Mouse (Mus musculus): ENCODE results near the gene Mecom. TPM values are rescaled to one million over a fixed set of nuclear protein-coding genes. Genes with fewer than 3 reads are reported as not detected.

Mecom gene
- polyA plus RNA-seq, 1 experiment from 2014 or later, result 46.4 TPM

GRCm38 (mm10) chr3:30506329-30507027, 41.3 kb downstream of the Mecom start:
- Histone ChIP-seq H3K9me3 (no peaks in the 10 kb centered on the region), H3K36me3 (no peaks in the 10 kb centered on the region), H3K4me1 (0 out of 2 replicates have a peak, but pooled peaks cover 2% of the 10 kb centered on the region), H3K4me3 (replicated peaks) (peak overlapping the region; percentile 63), H3K9ac (0 out of 2 replicates have a peak overlapping the region, but pooled peaks have one; percentile 2), H3K4me2 (peak overlapping the region; percentile 65), H3K27ac (peak overlapping the region; percentile 96), H3K27me3 (replicated peaks) (peaks cover 12% of the 10 kb centered on the region; the same call in 1 of the 2 replicates)
- WGBS, result 11% methylated on average over 17 of the region's 17 CpGs
- no peak for ATAC-seq (ENCODE audit: insufficient read depth, low FRiP score, low read depth)

GRCm38 (mm10) chr3:30505741-30506251, 42.0 kb downstream of the Mecom start:
- H3K9me3 ChIP-seq, result no peaks in the 10 kb centered on the region
- H3K9ac ChIP-seq, result no peak overlapping the region
- 38% methylated on average over 16 of the region's 16 CpGs for WGBS
- H3K4me3 ChIP-seq (replicated peaks), result no peak overlapping the region; the same call in 1 of the 2 replicates
- no peaks in the 10 kb centered on the region for H3K36me3 ChIP-seq
- 0 out of 2 replicates have a peak, but pooled peaks cover 2% of the 10 kb centered on the region for H3K4me1 ChIP-seq
- H3K27ac ChIP-seq, result peak overlapping the region; percentile 82
- peak overlapping the region; percentile 65 for H3K4me2 ChIP-seq
- H3K27me3 ChIP-seq (replicated peaks), result peaks cover 8% of the 10 kb centered on the region; the same call in 1 of the 2 replicates
- ATAC-seq (ENCODE audit: insufficient read depth, low FRiP score, low read depth), result no peak

GRCm38 (mm10) chr3:30504561-30504960, 43.2 kb downstream of the Mecom start:
- Histone ChIP-seq H3K4me1 (0 out of 2 replicates have a peak, but pooled peaks cover 2% of the 10 kb centered on the region), H3K4me3 (replicated peaks) (no peak overlapping the region), H3K36me3 (no peaks in the 10 kb centered on the region), H3K9ac (no peak overlapping the region), H3K9me3 (no peaks in the 10 kb centered on the region), H3K27ac (peak overlapping the region; percentile 82), H3K27me3 (replicated peaks) (no peaks in the 10 kb centered on the region), H3K4me2 (peak overlapping the region; percentile 34)
- WGBS, result 29% methylated on average over 7 of the region's 7 CpGs
- no peak for ATAC-seq (ENCODE audit: insufficient read depth, low FRiP score, low read depth)

- no peaks in the 10 kb centered on the region for H3K9me3 ChIP-seq
- peak overlapping the region; percentile 82 for H3K27ac ChIP-seq
- 0 out of 2 replicates have a peak, but pooled peaks cover 2% of the 10 kb centered on the region for H3K4me1 ChIP-seq
- no peak overlapping the region for H3K4me3 ChIP-seq (replicated peaks)
- peak; percentile 41; the same call in 1 of the 2 replicates for ATAC-seq (ENCODE audit: insufficient read depth, low FRiP score, low read depth)
- no peaks in the 10 kb centered on the region for H3K27me3 ChIP-seq (replicated peaks)
- peak overlapping the region; percentile 34; the same call in 1 of the 2 replicates for H3K4me2 ChIP-seq
- H3K36me3 ChIP-seq, result no peaks in the 10 kb centered on the region
- H3K9ac ChIP-seq, result no peak overlapping the region
These were observed 44.0 kb downstream of the Mecom start for GRCm38 (mm10) chr3:30503821-30504220.

GRCm38 (mm10) chr3:30498202-30498828, 49.5 kb downstream of the Mecom start:
- peak; percentile 68 for ATAC-seq (ENCODE audit: insufficient read depth, low FRiP score, low read depth)
- WGBS, result 25% methylated on average over 9 of the region's 9 CpGs
- Histone ChIP-seq H3K4me3 (replicated peaks) (0 out of 2 replicates have a peak overlapping the region, but pooled peaks have one; percentile 2), H3K4me2 (peak overlapping the region; percentile 37), H3K27ac (peak overlapping the region; percentile 77), H3K9ac (no peak overlapping the region), H3K27me3 (replicated peaks) (no peaks in the 10 kb centered on the region), H3K36me3 (no peaks in the 10 kb centered on the region), H3K4me1 (peaks cover 5% of the 10 kb centered on the region), H3K9me3 (no peaks in the 10 kb centered on the region)

GRCm38 (mm10) chr3:30494371-30494770, 53.4 kb downstream of the Mecom start:
- H3K4me1 ChIP-seq, result peaks cover 5% of the 10 kb centered on the region
- H3K4me3 ChIP-seq (replicated peaks), result no peak overlapping the region
- no peaks in the 10 kb centered on the region for H3K36me3 ChIP-seq
- H3K27me3 ChIP-seq (replicated peaks), result no peaks in the 10 kb centered on the region
- no peak overlapping the region for H3K4me2 ChIP-seq
- no peaks in the 10 kb centered on the region for H3K9me3 ChIP-seq
- no peak overlapping the region for H3K27ac ChIP-seq
- no peak overlapping the region for H3K9ac ChIP-seq
- no peak for ATAC-seq (ENCODE audit: insufficient read depth, low FRiP score, low read depth)
- WGBS, result 73% methylated on average over 2 of the region's 2 CpGs

GRCm38 (mm10) chr3:30488808-30489207, 59.0 kb downstream of the Mecom start:
- no peaks in the 10 kb centered on the region for H3K4me1 ChIP-seq
- 45% methylated on average over 4 of the region's 4 CpGs for WGBS
- H3K9me3 ChIP-seq, result no peaks in the 10 kb centered on the region
- no peak overlapping the region for H3K4me3 ChIP-seq (replicated peaks)
- no peak for ATAC-seq (ENCODE audit: insufficient read depth, low FRiP score, low read depth)
- H3K27me3 ChIP-seq (replicated peaks), result no peaks in the 10 kb centered on the region
- no peak overlapping the region for H3K4me2 ChIP-seq
- no peak overlapping the region for H3K27ac ChIP-seq
- H3K9ac ChIP-seq, result no peak overlapping the region
- no peaks in the 10 kb centered on the region for H3K36me3 ChIP-seq

- Histone ChIP-seq H3K4me1 (no peaks in the 10 kb centered on the region), H3K9me3 (no peaks in the 10 kb centered on the region), H3K9ac (no peak overlapping the region), H3K4me2 (no peak overlapping the region), H3K27me3 (replicated peaks) (no peaks in the 10 kb centered on the region), H3K36me3 (no peaks in the 10 kb centered on the region), H3K4me3 (replicated peaks) (no peak overlapping the region), H3K27ac (no peak overlapping the region)
- peak; percentile 10; the same call in 1 of the 2 replicates for ATAC-seq (ENCODE audit: insufficient read depth, low FRiP score, low read depth)
- 67% methylated on average over 4 of the region's 4 CpGs for WGBS
These were observed 61.4 kb downstream of the Mecom start for GRCm38 (mm10) chr3:30486422-30486821.

GRCm38 (mm10) chr3:30483006-30483684, 64.7 kb downstream of the Mecom start:
- 0 out of 2 replicates have a peak, but pooled peaks cover 4% of the 10 kb centered on the region for H3K4me1 ChIP-seq
- no peak for ATAC-seq (ENCODE audit: insufficient read depth, low FRiP score, low read depth)
- whole genome bisulfite sequencing, result 43% methylated on average over 5 of the region's 5 CpGs
- no peaks in the 10 kb centered on the region for H3K27me3 ChIP-seq (replicated peaks)
- H3K9ac ChIP-seq, result no peak overlapping the region
- H3K9me3 ChIP-seq, result no peaks in the 10 kb centered on the region
- H3K4me2 ChIP-seq, result no peak overlapping the region
- H3K4me3 ChIP-seq (replicated peaks), result no peak overlapping the region
- H3K27ac ChIP-seq, result no peak overlapping the region
- H3K36me3 ChIP-seq, result no peaks in the 10 kb centered on the region

- Histone ChIP-seq H3K4me2 (no peak overlapping the region), H3K9ac (no peak overlapping the region), H3K4me3 (replicated peaks) (no peak overlapping the region), H3K27me3 (replicated peaks) (no peaks in the 10 kb centered on the region), H3K4me1 (0 out of 2 replicates have a peak, but pooled peaks cover 4% of the 10 kb centered on the region), H3K36me3 (no peaks in the 10 kb centered on the region), H3K9me3 (no peaks in the 10 kb centered on the region), H3K27ac (no peak overlapping the region)
- WGBS, result 54% methylated on average over 10 of the region's 10 CpGs
- no peak for ATAC-seq (ENCODE audit: insufficient read depth, low FRiP score, low read depth)
These were observed 66.1 kb downstream of the Mecom start for GRCm38 (mm10) chr3:30481682-30482081.

GRCm38 (mm10) chr3:30480551-30480950, 67.3 kb downstream of the Mecom start:
- Histone ChIP-seq H3K9me3 (no peaks in the 10 kb centered on the region), H3K4me3 (replicated peaks) (no peak overlapping the region), H3K27ac (peak overlapping the region; percentile 11; the same call in 1 of the 2 replicates), H3K36me3 (no peaks in the 10 kb centered on the region), H3K4me2 (no peak overlapping the region), H3K9ac (no peak overlapping the region), H3K27me3 (replicated peaks) (no peaks in the 10 kb centered on the region), H3K4me1 (0 out of 2 replicates have a peak, but pooled peaks cover 4% of the 10 kb centered on the region)
- WGBS, result 46% methylated on average over 6 of the region's 6 CpGs
- no peak for ATAC-seq (ENCODE audit: insufficient read depth, low FRiP score, low read depth)

Measured in stomach, embryonic 15.5 days (tissue).